Mouse (Mus musculus) midbrain, embryonic 12.5 days (tissue): Measurements from ENCODE around the gene Amotl2. TPM values are rescaled to one million over a fixed set of nuclear protein-coding genes. Genes with fewer than 3 reads are reported as not detected.
A peak's percentile ranks its signal among the peaks of the same experiment; 100 is the strongest.

Experiments used
- ATAC-seq: fragments of 200-750 bp; cut with Nextera tagmentation; 2 replicates; pipeline ENCODE4 v1.8.0; 2017; ENCODE audit warnings: low read depth, moderate TSS enrichment, moderate library complexity; ENCODE audit not compliant: low FRiP score
- H3K27ac ChIP-seq: fragments of 300-500 bp; sonication (generic); replicated peaks from 2 replicates; pipeline ENCODE4 v1.5.1; 2016; ENCODE audit warnings: mild to moderate bottlenecking
- H3K27me3 ChIP-seq: fragments of 300-500 bp; sonication (generic); 2 replicates; pipeline ENCODE4 v1.6.1; 2016; ENCODE audit warnings: mild to moderate bottlenecking
- H3K36me3 ChIP-seq: fragments of 300-500 bp; sonication (generic); 2 replicates; pipeline ENCODE4 v1.6.1; 2016
- H3K4me1 ChIP-seq: fragments of 300-500 bp; sonication (generic); 2 replicates; pipeline ENCODE4 v1.6.1; 2016
- H3K4me2 ChIP-seq: fragments of 300-500 bp; sonication (generic); replicated peaks from 2 replicates; pipeline ENCODE4 v1.6.1; 2016; ENCODE audit warnings: mild to moderate bottlenecking, moderate library complexity
- H3K4me3 ChIP-seq: fragments of 300-500 bp; sonication (generic); 2 replicates; pipeline ENCODE4 v1.5.1; 2016; ENCODE audit warnings: mild to moderate bottlenecking
- H3K9ac ChIP-seq: fragments of 300-500 bp; sonication (generic); replicated peaks from 2 replicates; pipeline ENCODE4 v1.6.1; 2016; ENCODE audit warnings: mild to moderate bottlenecking, moderate library complexity
- H3K9me3 ChIP-seq: fragments of 300-500 bp; sonication (generic); 2 replicates; pipeline ENCODE4 v1.6.1; 2016; ENCODE audit warnings: mild to moderate bottlenecking
- WGBS: fragments of 180-500 bp; shearing (Covaris S2); methylation state at CpG from one replicate; pipeline ENCODE4 v1.1.7; 2016; 5-methylcytosine and 5-hydroxymethylcytosine counted together
- polyA plus RNA-seq: library from polyadenylated mRNA; unstranded; fragments of >200 nt; fragmentation: Nextera tagmentation; extraction: Ambion mirVana; gene quantifications from 2 replicates; pipeline ENCODE4 v1.2.1, GENCODE M21; 2016

The Amotl2 gene
- polyA plus RNA-seq = 108 and 114 TPM in 2 replicates

- WGBS = 2% methylated on average over 22 of the region's 22 CpGs
- H3K9ac ChIP-seq = peak within 1 kb of the TSS; percentile 92
- H3K9me3 ChIP-seq = no peaks in the 10 kb centered on the region
- peaks cover 57% of the 10 kb centered on the region for H3K4me1 ChIP-seq
- H3K27ac ChIP-seq = peak within 1 kb of the TSS; percentile 98
- H3K4me2 ChIP-seq = peak within 1 kb of the TSS; percentile 66
- H3K36me3 ChIP-seq = peaks cover 18% of the 10 kb centered on the region
- peaks cover 8% of the 10 kb centered on the region for H3K27me3 ChIP-seq
- peak within 1 kb of the TSS; percentile 81 for H3K4me3 ChIP-seq
- ATAC-seq = no peak
Observed at GRCm38 (mm10) chr9:102716481-102717163, at the start of gene Amotl2. Amotl2 (plus strand) TSS chr9:102716672.

DNA sequence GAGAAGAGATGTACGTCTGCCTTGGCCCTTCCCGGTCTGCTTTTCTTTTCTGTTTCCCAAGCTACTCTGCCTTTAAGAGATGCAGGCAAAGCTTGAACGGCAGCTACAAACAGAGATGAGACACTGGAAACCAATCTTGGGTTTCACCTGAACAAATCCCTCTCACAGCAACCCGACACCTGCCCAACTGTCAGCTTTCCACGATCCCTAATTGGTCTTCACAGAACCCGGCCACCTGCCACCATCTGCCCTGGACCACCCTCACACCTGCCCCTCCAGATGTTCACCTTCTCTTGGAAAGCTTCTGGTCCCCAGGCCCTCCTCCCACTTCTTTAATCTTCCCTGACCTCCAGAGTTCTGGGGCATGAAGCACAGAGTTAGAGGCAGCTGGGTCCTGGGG is 48.4 kb upstream of the Amotl2 start:
- H3K4me1 ChIP-seq = peaks cover 26% of the 10 kb centered on the region
- no peaks in the 10 kb centered on the region for H3K27me3 ChIP-seq
- no peak overlapping the region for H3K9ac ChIP-seq
- 0 out of 2 replicates have a peak overlapping the region, but pooled peaks have one; percentile 5 for H3K27ac ChIP-seq
- no peak for ATAC-seq
- no peak overlapping the region for H3K4me3 ChIP-seq
- no peak overlapping the region for H3K4me2 ChIP-seq
- WGBS = 34% methylated on average over 6 of the region's 6 CpGs
- H3K36me3 ChIP-seq = no peaks in the 10 kb centered on the region
- no peaks in the 10 kb centered on the region for H3K9me3 ChIP-seq

DNA sequence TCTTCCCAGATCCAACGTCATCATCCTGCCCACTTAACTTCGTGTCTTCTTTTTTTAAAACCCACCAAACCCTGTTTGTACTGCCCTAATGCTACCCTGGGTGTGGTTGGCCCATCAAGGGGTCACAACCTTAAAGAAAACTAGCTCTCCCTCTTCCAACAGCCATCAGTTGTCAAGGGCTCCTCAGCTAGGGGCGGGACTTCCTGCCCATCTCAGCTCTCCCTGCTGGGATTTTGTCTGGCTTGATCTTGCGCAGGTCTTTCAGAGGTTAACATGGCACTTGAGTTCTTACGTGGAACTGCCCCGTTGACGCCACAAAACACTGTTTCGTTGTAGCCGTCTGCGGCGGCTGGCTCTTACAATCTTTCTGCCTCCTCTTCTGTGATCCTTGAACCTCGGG is 47.6 kb upstream of the Amotl2 start:
- Histone ChIP-seq H3K9ac (no peak overlapping the region), H3K27me3 (no peaks in the 10 kb centered on the region), H3K27ac (no peak overlapping the region), H3K4me1 (peaks cover 26% of the 10 kb centered on the region), H3K36me3 (no peaks in the 10 kb centered on the region), H3K4me2 (no peak overlapping the region), H3K4me3 (no peak overlapping the region), H3K9me3 (no peaks in the 10 kb centered on the region)
- ATAC-seq = no peak
- WGBS = 92% methylated on average over 12 of the region's 12 CpGs

- 84% methylated on average over 7 of the region's 7 CpGs for WGBS
- Histone ChIP-seq H3K4me3 (no peak overlapping the region), H3K4me2 (no peak overlapping the region), H3K36me3 (no peaks in the 10 kb centered on the region), H3K4me1 (peaks cover 10% of the 10 kb centered on the region), H3K27ac (no peak overlapping the region), H3K27me3 (no peaks in the 10 kb centered on the region), H3K9me3 (no peaks in the 10 kb centered on the region), H3K9ac (no peak overlapping the region)
- ATAC-seq = no peak
Observed at GRCm38 (mm10) chr9:102673381-102673780, 43.1 kb upstream of the Amotl2 start.

DNA sequence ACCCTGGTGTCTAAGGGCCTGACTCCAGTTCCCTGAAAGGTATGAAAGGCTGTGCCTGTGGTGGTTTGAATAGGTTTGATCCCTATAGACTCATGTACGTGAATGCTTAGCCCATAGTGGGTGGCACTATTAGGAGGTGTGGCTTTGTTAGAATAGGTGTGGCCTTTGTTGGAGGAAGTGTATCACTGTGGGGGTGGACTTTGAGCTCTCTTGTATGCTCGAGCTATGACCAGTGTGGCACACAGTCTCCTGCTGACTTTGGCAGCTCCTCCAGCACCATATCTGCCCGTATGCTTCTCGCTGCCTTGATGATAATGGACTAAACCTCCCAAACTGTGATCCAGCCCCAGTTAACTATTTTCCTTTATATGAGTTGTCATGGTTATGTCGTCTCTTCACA is 40.5 kb upstream of the Amotl2 start:
- 83% methylated on average over 5 of the region's 5 CpGs for WGBS
- H3K36me3 ChIP-seq = no peaks in the 10 kb centered on the region
- no peak overlapping the region for H3K27ac ChIP-seq
- H3K9me3 ChIP-seq = no peaks in the 10 kb centered on the region
- no peak for ATAC-seq
- peaks cover 7% of the 10 kb centered on the region for H3K4me1 ChIP-seq
- H3K27me3 ChIP-seq = no peaks in the 10 kb centered on the region
- no peak overlapping the region for H3K4me3 ChIP-seq
- H3K4me2 ChIP-seq = no peak overlapping the region
- H3K9ac ChIP-seq = no peak overlapping the region

- H3K27ac ChIP-seq = no peak overlapping the region
- H3K9me3 ChIP-seq = no peaks in the 10 kb centered on the region
- no peak overlapping the region for H3K4me3 ChIP-seq
- no peaks in the 10 kb centered on the region for H3K36me3 ChIP-seq
- WGBS = 51% methylated on average over 7 of the region's 7 CpGs
- ATAC-seq = no peak
- no peak overlapping the region for H3K9ac ChIP-seq
- H3K4me2 ChIP-seq = no peak overlapping the region
- H3K4me1 ChIP-seq = no peaks in the 10 kb centered on the region
- peaks cover 12% of the 10 kb centered on the region for H3K27me3 ChIP-seq
Observed at GRCm38 (mm10) chr9:102681470-102681869, 35.0 kb upstream of the Amotl2 start.

DNA sequence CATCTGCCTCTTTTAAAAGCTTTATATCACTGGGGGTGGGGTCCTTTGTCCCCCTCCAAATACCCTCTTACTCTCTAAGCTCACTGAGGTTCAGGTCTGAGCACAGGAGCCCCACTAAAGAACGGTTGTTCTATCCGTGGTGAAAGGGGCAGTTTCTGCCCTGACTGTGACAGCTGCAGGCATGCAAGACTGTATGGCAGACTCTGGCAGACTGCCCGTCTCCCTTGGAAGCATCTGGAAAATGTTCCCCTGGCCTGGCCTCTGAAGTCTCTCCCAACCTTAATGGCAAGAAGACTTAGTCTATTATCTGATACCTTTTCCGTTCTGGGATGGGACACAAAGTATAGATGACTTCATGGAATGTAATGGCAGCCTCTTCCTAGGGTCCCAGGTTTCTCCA is 28.5 kb upstream of the Amotl2 start:
- H3K9me3 ChIP-seq = no peaks in the 10 kb centered on the region
- 0 out of 2 replicates have a peak overlapping the region, but pooled peaks have one; percentile 63 for H3K4me2 ChIP-seq
- ATAC-seq = no peak
- H3K36me3 ChIP-seq = no peaks in the 10 kb centered on the region
- no peak overlapping the region for H3K4me3 ChIP-seq
- 33% methylated on average over 4 of the region's 4 CpGs for WGBS
- H3K27ac ChIP-seq = peak overlapping the region; percentile 30; the same call in 1 of the 2 replicates
- peaks cover 14% of the 10 kb centered on the region for H3K27me3 ChIP-seq
- no peak overlapping the region for H3K9ac ChIP-seq
- H3K4me1 ChIP-seq = peaks cover 46% of the 10 kb centered on the region

DNA sequence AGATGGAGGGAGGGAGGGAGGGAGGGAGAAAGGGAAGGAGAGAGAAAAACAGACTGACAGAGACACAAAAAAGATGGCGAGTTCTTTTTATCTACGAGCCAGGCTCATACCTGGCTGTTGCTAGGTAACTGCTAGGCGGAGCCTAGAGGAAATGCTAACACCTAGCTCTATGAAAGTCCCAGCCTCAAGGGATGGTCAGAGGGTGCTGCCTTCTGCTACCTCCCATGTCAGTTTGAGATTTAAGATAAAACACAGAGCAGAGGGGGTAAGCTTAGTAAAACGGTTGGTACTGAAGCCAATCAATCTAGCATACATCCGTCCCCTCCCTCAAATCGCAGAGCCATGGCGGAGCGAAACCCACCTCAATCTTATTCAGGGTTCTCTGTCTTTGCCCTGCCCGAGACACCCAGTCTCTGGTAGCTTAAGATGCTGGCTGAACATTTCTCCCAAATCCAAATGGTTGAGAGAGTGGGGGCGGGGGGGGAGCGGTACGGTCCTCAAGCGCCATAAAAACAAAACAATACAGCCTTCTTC is 27.0 kb upstream of the Amotl2 start:
- H3K9ac ChIP-seq = peak overlapping the region; percentile 60
- ATAC-seq = no peak; the same call in 1 of the 2 replicates
- H3K36me3 ChIP-seq = no peaks in the 10 kb centered on the region
- peaks cover 48% of the 10 kb centered on the region for H3K4me1 ChIP-seq
- H3K27ac ChIP-seq = peak overlapping the region; percentile 95
- under 1% methylated on average over 13 of the region's 13 CpGs for WGBS
- H3K4me2 ChIP-seq = peak overlapping the region; percentile 63
- H3K27me3 ChIP-seq = peaks cover 10% of the 10 kb centered on the region
- peak overlapping the region; percentile 42 for H3K4me3 ChIP-seq
- H3K9me3 ChIP-seq = no peaks in the 10 kb centered on the region

DNA sequence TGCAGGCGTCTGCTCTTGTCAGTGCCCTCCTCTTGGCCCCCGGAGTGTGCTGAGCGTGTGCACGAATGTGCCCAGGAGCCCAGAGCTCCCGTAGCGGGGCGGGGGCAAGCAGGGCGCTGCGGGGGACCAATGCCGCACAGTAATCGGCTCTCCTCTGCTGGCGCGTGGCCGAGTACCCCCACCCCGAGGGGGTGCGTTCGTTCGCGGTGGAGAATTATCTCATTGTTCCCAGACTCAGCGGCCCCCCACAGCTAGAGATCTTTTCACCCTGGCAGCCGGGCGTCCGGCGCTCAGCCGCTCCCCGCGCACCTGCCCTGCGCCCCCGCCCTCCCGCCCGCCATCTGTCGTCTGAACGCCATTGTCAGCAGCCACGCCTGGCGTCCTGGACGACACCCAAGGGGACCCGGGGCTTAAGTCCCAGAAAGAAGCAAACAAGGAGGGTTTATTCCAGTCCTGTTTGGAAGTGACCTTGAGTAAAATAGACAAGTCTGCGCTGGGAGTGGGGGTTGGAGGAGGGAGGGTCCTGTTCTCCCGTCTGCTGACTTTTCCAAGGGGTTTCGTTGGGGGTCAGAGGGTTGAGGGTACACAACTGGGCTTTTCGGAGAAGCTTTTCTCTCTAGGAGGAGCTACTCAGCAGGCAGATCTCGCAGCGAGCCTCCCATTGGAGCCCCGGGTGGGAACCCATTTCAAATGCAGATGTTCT is 26.4 kb upstream of the Amotl2 start:
- peaks cover 9% of the 10 kb centered on the region for H3K27me3 ChIP-seq
- no peaks in the 10 kb centered on the region for H3K9me3 ChIP-seq
- 1% methylated on average over 44 of the region's 44 CpGs for WGBS
- H3K4me3 ChIP-seq = peak overlapping the region; percentile 42
- H3K4me1 ChIP-seq = peaks cover 48% of the 10 kb centered on the region
- H3K9ac ChIP-seq = peak overlapping the region; percentile 60
- peak; percentile 94 for ATAC-seq
- H3K4me2 ChIP-seq = peak overlapping the region; percentile 63
- H3K27ac ChIP-seq = peak overlapping the region; percentile 95
- no peaks in the 10 kb centered on the region for H3K36me3 ChIP-seq

- Histone ChIP-seq H3K27ac (peak overlapping the region; percentile 95), H3K27me3 (peaks cover 9% of the 10 kb centered on the region), H3K9me3 (no peaks in the 10 kb centered on the region), H3K4me3 (peak overlapping the region; percentile 42), H3K36me3 (no peaks in the 10 kb centered on the region), H3K9ac (peak overlapping the region; percentile 60; the same call in 1 of the 2 replicates), H3K4me2 (peak overlapping the region; percentile 63), H3K4me1 (peaks cover 48% of the 10 kb centered on the region)
- peak; percentile 10 for ATAC-seq
- WGBS = 2% methylated on average over 15 of the region's 15 CpGs
Observed at GRCm38 (mm10) chr9:102690891-102691290, 25.6 kb upstream of the Amotl2 start.

DNA sequence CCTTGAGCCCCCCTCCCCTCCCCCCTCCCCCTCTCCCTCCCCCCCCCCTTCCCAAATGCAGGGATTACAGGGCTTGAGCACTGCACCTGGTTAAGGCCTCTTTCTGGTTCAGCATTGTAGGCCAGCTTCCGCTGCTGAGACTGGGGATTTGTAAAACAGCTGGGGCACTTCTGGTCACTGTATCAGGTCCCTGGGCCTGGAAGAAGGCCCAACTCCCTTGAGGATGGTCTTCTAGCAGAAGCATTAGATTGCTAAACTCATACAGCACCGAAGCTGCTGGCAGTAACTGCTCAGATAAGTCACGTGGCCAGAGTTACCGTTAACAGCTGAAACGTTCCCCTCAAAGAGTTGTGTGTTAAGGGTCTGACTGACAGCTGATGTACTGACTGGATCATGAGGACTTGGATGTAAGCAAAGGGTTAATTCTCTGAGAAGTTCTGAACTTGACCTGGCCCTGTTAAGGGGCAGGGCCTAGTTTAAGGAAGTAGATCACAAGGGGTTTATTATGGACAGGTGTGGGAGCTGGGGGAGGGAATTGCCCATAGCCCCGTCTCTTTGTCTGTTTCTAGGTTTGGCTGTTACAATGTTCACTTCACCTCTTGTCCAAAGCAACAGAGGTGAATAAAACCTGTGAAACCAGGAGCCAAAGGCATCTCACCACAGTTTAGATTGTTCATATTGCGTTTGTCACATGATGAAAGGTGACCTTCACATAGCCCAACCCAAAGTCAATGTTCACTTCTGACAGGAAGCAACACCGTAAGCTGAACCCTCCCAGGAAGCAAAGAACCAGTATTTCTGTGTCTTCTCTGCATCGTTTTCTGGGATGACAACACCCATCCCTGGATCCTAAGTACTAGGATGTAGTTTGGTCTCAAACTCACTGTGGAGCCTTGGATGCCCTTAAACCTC is 23.7 kb upstream of the Amotl2 start:
- H3K36me3 ChIP-seq = no peaks in the 10 kb centered on the region

More for the DNA sequence above, 23.7 kb upstream of the Amotl2 start:
- Histone ChIP-seq H3K9ac (no peak overlapping the region), H3K9me3 (peaks cover 4% of the 10 kb centered on the region; the same call in 1 of the 2 replicates), H3K4me3 (no peak overlapping the region), H3K4me2 (0 out of 2 replicates have a peak overlapping the region, but pooled peaks have one; percentile 0), H3K4me1 (peaks cover 44% of the 10 kb centered on the region), H3K27ac (peak overlapping the region; percentile 95), H3K27me3 (peaks cover 7% of the 10 kb centered on the region)
- WGBS = 44% methylated on average over 9 of the region's 9 CpGs
- ATAC-seq = no peak
